Mouse (Mus musculus): ENCODE results near the gene Chadl. TPM values are rescaled to one million over a fixed set of nuclear protein-coding genes. Genes with fewer than 3 reads are reported as not detected.

The Chadl gene
- 14.0 TPM for polyA plus RNA-seq (2015; fragmentation: Illumina TruSeq; extraction: RNeasy Lipid Tissue Mini Kit (QIAGEN cat#74804); ENCODE audit: low read depth, low replicate concordance)

GRCm38 (mm10) chr15:81697175-81697574 lies at the start of gene Chadl:
Gene Chadl, minus strand, starts transcription at chr15:81697287.

DNA sequence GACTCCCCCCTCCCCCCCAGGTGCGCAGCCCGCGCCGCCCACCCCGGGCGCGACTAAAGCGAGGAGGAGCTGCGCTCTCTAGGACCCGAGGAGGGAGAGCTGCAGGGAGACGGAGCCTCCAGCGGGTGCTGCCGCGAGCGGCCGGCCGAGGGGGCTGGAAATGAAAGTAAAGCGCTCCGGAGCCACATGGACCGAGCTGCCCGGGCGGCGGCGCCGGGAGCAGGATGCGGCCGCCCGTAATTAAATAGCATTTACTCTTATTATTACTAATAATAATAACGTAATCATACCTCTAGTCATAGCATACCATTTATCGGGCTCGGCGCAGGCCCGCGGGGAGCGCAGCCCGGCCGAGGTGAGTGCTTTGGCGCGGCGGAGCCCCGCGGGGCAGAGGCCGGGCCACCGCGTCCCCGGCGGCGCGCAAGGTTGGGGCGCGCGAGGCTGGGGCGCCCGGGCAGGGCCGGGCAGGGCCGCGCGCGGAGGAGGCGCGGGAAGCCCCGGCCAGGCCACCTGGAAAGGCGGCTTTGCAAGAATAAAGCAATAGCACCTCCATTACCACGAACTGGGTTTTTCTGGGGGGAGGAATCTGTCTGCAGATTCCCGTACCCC lies 48.0 kb upstream of the Chadl start, which contains the start of the genes Zc3h7b and Rangap1:
Gene Zc3h7b (plus strand): TSS at position 66 of the 609 bp plus-strand sequence.
Gene Rangap1 (minus strand): TSS at position 539 of the 609 bp plus-strand sequence.

DNA sequence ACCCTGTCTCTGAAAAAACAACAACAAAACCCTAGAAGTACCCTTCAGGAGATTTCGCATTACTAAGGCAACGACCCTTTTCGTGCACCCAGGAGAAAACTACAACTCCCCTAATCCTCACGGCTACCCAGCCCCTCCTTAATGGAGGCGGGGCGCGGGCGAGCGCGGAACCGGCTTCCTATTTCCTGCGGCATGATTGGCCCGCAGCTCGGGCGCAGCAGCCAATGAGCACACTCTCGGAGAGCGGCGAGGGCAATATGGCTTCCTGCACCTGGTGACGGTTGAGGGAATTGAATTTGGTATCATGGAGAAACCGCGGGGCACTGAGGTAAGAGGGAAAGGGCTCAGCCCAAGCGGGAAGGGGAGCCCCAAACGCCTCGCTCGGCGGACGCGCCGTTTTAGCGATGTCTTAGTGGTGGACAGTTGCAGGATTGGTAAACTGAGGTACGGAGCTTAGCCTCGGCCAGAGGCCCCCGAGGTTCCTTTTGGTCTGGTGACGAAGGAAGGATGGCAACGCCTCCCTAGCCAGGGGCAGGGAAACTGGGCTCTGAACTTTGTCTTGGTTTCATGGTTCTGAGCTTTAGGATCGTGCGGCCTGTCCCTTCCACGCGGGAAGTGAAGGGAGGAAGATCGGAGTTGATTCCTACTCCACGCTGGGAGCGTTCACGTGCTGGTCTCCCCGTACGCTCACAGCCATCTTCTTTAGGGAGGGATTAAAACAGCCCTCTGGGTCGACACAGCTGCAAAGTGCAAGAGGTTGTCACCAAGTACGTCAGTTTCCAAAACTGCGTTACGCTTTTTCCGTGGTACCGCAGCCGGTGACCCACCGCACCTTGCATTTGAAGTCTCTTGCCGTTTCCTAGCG lies 33.2 kb downstream of the Chadl start, which contains the start of gene L3mbtl2:
Gene L3mbtl2 (plus strand): TSS at position 193 of the 865 bp plus-strand sequence.

Other genes starting within 250 kb of the Chadl start
- 167 TPM for gene Rbx1, start 231.0 kb downstream of the Chadl start, polyA plus RNA-seq (2015; fragmentation: Illumina TruSeq; extraction: RNeasy Lipid Tissue Mini Kit (QIAGEN cat#74804); ENCODE audit: low read depth, low replicate concordance)
- gene Ep300, start 111.9 kb downstream of the Chadl start, polyA plus RNA-seq (2015; fragmentation: Illumina TruSeq; extraction: RNeasy Lipid Tissue Mini Kit (QIAGEN cat#74804); ENCODE audit: low read depth, low replicate concordance): 22.1 TPM
- 27.3 TPM for gene L3mbtl2, start 33.4 kb downstream of the Chadl start, polyA plus RNA-seq (2015; fragmentation: Illumina TruSeq; extraction: RNeasy Lipid Tissue Mini Kit (QIAGEN cat#74804); ENCODE audit: low read depth, low replicate concordance)
- gene Zc3h7b, start 47.8 kb upstream of the Chadl start, polyA plus RNA-seq (2015; fragmentation: Illumina TruSeq; extraction: RNeasy Lipid Tissue Mini Kit (QIAGEN cat#74804); ENCODE audit: low read depth, low replicate concordance): 78.6 TPM
- 167 TPM for gene Rangap1, start 48.2 kb upstream of the Chadl start, polyA plus RNA-seq (2015; fragmentation: Illumina TruSeq; extraction: RNeasy Lipid Tissue Mini Kit (QIAGEN cat#74804); ENCODE audit: low read depth, low replicate concordance)
- 237 TPM for gene Tef, start 105.1 kb upstream of the Chadl start, polyA plus RNA-seq (2015; fragmentation: Illumina TruSeq; extraction: RNeasy Lipid Tissue Mini Kit (QIAGEN cat#74804); ENCODE audit: low read depth, low replicate concordance)
- gene Tob2, start 161.5 kb upstream of the Chadl start, polyA plus RNA-seq (2015; fragmentation: Illumina TruSeq; extraction: RNeasy Lipid Tissue Mini Kit (QIAGEN cat#74804); ENCODE audit: low read depth, low replicate concordance): 12.8 TPM
- 53.3 TPM for gene Phf5a, start 174.6 kb upstream of the Chadl start, polyA plus RNA-seq (2015; fragmentation: Illumina TruSeq; extraction: RNeasy Lipid Tissue Mini Kit (QIAGEN cat#74804); ENCODE audit: low read depth, low replicate concordance)
- 459 TPM for gene Aco2, start 175.0 kb upstream of the Chadl start, polyA plus RNA-seq (2015; fragmentation: Illumina TruSeq; extraction: RNeasy Lipid Tissue Mini Kit (QIAGEN cat#74804); ENCODE audit: low read depth, low replicate concordance)
- 55.3 TPM for gene Polr3h, start 229.0 kb upstream of the Chadl start, polyA plus RNA-seq (2015; fragmentation: Illumina TruSeq; extraction: RNeasy Lipid Tissue Mini Kit (QIAGEN cat#74804); ENCODE audit: low read depth, low replicate concordance)
- 101 TPM for gene Csdc2, start 239.5 kb upstream of the Chadl start, polyA plus RNA-seq (2015; fragmentation: Illumina TruSeq; extraction: RNeasy Lipid Tissue Mini Kit (QIAGEN cat#74804); ENCODE audit: low read depth, low replicate concordance)

Data from brain, adult 10 weeks (tissue).